Mouse (Mus musculus) kidney, adult 2 months (tissue): ENCODE measurements around the gene Cdh23.

Experiments
- CTCF ChIP-seq: fragments of 200-500 bp; conservative IDR thresholded peaks from 2 replicates; pipeline ENCODE4 v1.5.1; 2011; ENCODE audit warnings: low read depth, mild to moderate bottlenecking, control low read depth, low read length, moderate library complexity, mixed read lengths; ENCODE audit not compliant: insufficient read depth, insufficient read length
- POLR2A ChIP-seq: fragments of 200-500 bp; IDR thresholded peaks from one replicate; pipeline ENCODE4 v1.6.1; 2011; ENCODE audit warnings: low read depth, low read length, control low read depth

DNA sequence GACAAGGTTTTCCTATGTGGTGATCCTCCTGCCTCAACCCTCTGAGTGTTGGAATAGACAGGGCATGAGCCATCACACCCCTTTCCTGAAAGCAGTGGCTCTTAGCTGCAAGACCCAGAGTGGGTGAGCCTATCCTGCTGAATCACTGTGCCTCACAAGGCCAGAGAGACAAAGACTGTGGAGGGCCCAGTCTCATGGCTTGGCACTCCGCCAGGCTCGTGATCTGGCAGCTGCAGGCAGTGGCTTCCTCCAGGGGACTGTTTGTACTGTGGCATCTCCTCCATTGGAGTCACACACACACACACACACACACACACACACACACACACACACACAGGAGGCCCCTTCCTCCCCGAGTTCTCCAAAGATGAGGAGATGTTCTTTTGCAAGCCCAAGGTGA, 433.9 kb downstream of the Cdh23 start:
- no peak for TF ChIP-seq POLR2A
- TF ChIP-seq CTCF = no peak
